Mouse (Mus musculus) right cerebral cortex, postnatal 4 days (tissue): ENCODE data around the gene F11.

Experiments
- DNase-seq: peaks from one replicate; pipeline ENCODE4 v3.0.0-alpha.2; 2022

The F11 gene

DNA sequence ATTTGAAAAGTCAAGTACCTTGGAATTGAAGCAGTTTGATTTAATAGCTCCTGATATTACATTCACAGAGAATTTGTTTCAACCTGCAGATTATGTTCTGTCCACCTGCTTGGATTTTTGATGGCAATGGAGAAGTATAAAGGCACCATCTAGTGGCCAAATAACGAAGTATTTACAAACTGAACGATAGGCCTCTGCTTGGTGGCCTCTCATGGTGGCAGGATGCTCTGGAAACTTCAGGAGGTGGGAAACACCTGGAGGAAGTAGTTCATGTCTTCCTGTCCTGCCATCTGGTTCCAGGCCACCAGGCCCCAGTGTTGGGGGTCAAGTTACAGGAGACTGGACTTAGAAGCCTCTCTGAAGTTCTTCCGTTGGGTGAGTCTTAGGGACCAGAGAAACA is 23.5 kb downstream of the F11 start:
- peak; percentile 11 for DNase-seq

DNA sequence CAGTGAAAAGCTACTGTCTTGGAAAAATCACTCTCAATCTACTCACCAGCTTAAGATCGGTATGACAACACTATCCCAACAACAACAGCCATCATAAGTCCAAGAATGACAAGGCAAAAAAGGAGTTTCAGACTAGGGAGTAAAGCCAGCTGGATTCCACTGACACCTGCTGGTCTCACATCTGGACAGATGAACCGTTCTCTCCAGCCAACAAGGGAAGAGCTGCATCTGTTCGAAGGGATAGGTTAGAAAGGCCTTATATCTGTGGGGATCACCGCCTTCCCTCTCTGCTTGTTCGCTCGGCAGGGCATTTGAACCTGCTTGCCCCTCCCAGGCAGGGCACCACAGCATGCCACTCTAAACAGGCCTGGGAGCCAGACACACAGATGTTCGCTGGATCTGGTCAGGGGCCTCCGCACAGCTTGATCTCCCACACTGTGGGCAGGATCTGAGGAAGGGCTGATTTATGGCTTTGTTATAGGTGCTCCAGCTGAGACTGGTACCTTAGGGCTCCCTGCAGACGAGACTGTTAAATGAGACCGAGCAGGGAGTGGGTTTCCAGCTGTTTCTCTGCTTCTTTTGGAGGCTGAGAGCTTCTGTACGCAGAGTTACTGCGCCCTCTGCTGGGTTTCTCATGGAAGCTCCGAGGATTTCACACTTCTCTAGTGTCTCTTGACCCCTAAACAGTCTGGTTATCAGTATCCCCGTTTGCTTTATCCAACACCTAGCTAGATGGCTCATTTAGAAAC is 25.5 kb downstream of the F11 start:
- DNase-seq, result peak; percentile 71

DNA sequence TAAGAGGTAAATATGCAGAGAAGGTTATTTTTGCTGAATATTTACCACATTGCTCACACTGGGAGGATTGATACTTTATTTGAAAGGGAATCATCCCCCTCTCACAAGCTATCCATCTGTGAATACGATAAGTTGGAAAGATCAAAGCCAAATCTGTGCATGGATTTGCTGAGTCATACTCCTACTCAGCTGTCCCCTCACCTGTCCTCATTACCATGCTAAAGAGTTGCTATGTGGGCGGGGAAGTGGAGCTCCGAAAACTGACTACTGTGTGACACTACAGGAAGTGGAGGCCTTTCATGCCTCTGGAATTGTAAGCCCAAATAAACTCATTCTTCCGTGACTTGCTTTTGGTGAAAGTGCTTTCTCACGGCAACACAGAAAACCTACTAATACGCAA is 26.6 kb downstream of the F11 start:
- DNase-seq, result no peak

DNA sequence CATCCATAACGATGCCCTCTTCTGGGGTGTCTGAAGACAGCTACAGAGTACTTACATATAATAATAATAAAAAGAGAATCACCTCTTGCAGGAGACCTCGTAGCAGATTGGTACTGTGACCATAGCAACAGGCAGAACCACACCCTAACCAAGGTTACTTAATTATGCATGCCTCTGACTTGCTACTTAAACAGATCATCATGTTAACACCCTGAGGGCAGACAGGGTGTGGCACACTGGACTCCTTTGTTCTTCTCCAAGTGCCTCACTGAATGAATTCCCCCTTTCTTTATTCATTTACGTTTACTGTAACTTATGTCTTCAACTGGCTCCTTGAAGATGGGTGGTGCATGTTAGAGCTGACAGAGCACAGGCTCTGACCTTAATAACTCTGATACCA is 28.6 kb downstream of the F11 start:
- DNase-seq, result no peak

DNA sequence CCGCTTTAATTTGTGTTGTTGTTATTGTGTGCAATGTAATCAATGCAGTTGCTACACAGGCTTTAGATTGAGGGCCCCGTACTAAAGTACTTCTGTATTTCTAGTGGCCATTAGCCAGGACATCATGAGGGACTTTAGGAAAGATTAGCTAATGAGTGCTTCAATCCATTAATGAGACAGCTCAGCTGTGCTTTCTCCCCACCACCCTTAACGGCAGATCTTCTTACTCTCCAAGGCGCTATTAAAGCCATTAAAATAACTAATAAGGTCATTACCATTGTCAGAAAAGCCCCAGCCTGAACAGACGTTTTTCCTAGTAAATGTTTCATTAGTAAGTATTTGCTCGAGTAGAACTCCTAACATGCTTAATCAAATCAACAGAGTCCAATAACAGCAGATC is 59.4 kb downstream of the F11 start:
- DNase-seq, result no peak

DNA sequence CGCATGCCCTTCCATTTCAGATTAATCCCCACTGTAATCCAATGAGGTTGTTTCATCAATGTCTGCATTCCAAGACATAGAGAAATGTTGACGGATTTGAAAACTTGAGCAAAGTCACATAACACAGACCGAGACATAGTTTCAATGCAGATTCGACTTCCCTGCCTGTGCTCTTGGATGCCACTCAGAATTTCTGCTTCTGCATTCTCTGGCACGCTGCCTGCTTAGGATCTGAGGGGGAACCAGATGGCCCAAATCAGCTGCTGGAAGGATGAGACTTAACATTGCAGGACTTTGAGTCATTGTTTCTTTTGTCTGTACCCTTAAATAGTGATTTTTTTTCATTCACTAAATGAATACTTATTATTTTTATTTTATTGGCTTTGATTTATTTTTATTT is 60.2 kb downstream of the F11 start:
- DNase-seq, result peak; percentile 78

DNA sequence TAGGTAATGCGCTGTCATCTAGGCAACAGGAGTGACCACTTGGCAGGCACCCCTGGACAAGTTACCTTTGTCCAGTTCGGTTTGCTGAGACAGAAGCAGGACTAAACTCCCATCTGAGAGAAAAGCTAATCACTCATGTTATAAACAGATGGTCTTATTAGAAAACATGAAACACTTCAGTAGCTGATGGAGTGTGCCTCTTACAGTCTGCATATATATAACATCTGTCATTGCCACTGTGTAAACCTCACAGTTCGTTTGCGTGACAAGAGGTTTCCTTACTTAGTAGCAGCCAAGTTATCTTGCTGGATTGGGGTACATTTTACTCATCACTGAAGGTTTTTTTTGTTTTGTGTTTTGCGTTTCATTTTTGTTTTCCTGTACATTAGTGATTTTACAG is 64.5 kb downstream of the F11 start:
- no peak for DNase-seq

DNA sequence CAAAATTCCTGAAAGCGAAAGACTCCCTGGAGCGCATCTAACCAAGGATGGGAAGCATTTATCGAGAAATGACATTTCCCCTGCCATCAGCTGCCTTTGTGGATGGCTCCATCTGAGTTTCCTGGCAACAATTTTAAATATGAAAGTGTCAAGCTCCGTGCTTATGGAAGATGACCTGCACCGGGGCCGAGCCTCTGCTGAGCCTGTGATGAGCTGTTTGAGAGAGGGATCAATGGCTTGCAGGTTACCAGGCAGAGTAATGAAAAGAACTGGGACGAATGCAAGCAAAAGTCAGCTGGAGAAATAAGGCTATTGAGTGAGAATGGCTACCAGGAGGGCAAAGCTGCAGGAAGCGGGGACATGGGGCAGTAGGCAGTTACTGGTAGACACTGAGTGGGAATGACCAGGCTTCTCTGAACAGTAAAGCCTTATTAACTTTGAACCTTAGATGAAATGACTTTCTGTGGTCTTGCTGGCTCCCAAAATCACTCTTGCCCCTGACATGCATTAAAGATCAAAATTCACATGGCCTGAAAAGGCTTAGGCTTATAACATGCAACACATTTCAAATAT is 65.8 kb downstream of the F11 start:
- no peak for DNase-seq
